Mouse (Mus musculus): ENCODE results near the gene Rftn2. TPM values are rescaled to one million over a fixed set of nuclear protein-coding genes. Genes with fewer than 3 reads are reported as not detected.
A peak's percentile ranks its signal among the peaks of the same experiment; 100 is the strongest.

The Rftn2 gene
- polyA plus RNA-seq, 1 experiment from 2014 or later: 5.8 TPM

GRCm38 (mm10) chr1:55228256-55228884 is 1.8 kb upstream of the Rftn2 start:
- Histone ChIP-seq H3K4me1 (peaks cover 14% of the 10 kb centered on the region), H3K9me3 (no peaks in the 10 kb centered on the region), H3K4me2 (no peak overlapping the region), H3K9ac (no peak overlapping the region), H3K27ac (replicated peaks) (no peak overlapping the region), H3K4me3 (no peak overlapping the region), H3K27me3 (replicated peaks) (no peaks in the 10 kb centered on the region), H3K36me3 (no peaks in the 10 kb centered on the region)
- WGBS: 70% methylated on average over 8 of the region's 8 CpGs
- no peak for ATAC-seq (ENCODE audit: extremely low read depth, insufficient number of reproducible peaks, low FRiP score, low TSS enrichment)

GRCm38 (mm10) chr1:55227376-55227775 is 794 bp upstream of the Rftn2 start:
- Histone ChIP-seq H3K36me3 (no peaks in the 10 kb centered on the region), H3K9me3 (no peaks in the 10 kb centered on the region), H3K4me1 (peaks cover 16% of the 10 kb centered on the region), H3K27me3 (replicated peaks) (no peaks in the 10 kb centered on the region), H3K4me2 (peak overlapping the region; percentile 18; the same call in 1 of the 2 replicates), H3K9ac (no peak overlapping the region), H3K4me3 (no peak overlapping the region), H3K27ac (replicated peaks) (no peak overlapping the region)
- ATAC-seq (ENCODE audit: extremely low read depth, insufficient number of reproducible peaks, low FRiP score, low TSS enrichment): no peak
- 54% methylated on average over 1 of the region's 1 CpGs for WGBS

- no peaks in the 10 kb centered on the region for H3K36me3 ChIP-seq
- no peak for ATAC-seq (ENCODE audit: extremely low read depth, insufficient number of reproducible peaks, low FRiP score, low TSS enrichment)
- peak overlapping the region; percentile 57 for H3K4me3 ChIP-seq
- H3K9me3 ChIP-seq: no peaks in the 10 kb centered on the region
- 48% methylated on average over 3 of the region's 3 CpGs for WGBS
- H3K4me2 ChIP-seq: peak overlapping the region; percentile 72
- H3K4me1 ChIP-seq: peaks cover 35% of the 10 kb centered on the region
- H3K27ac ChIP-seq (replicated peaks): peak overlapping the region; percentile 20; the same call in 1 of the 2 replicates
- H3K9ac ChIP-seq: peak overlapping the region; percentile 82
- H3K27me3 ChIP-seq (replicated peaks): no peaks in the 10 kb centered on the region
Observed at GRCm38 (mm10) chr1:55225398-55225797, 1.2 kb downstream of the Rftn2 start.

- Histone ChIP-seq H3K27me3 (replicated peaks) (no peaks in the 10 kb centered on the region), H3K9me3 (no peaks in the 10 kb centered on the region), H3K4me2 (peak overlapping the region; percentile 72), H3K4me1 (peaks cover 35% of the 10 kb centered on the region), H3K4me3 (peak overlapping the region; percentile 57; the same call in 1 of the 2 replicates), H3K27ac (replicated peaks) (no peak overlapping the region), H3K36me3 (no peaks in the 10 kb centered on the region), H3K9ac (no peak overlapping the region)
- ATAC-seq (ENCODE audit: extremely low read depth, insufficient number of reproducible peaks, low FRiP score, low TSS enrichment): no peak
- WGBS: 74% methylated on average over 11 of the region's 11 CpGs
Observed at GRCm38 (mm10) chr1:55224111-55224510, 2.5 kb downstream of the Rftn2 start.

- H3K27ac ChIP-seq (replicated peaks): no peak overlapping the region
- ATAC-seq (ENCODE audit: extremely low read depth, insufficient number of reproducible peaks, low FRiP score, low TSS enrichment): no peak
- no peaks in the 10 kb centered on the region for H3K9me3 ChIP-seq
- 80% methylated on average over 7 of the region's 7 CpGs for WGBS
- no peaks in the 10 kb centered on the region for H3K27me3 ChIP-seq (replicated peaks)
- H3K4me3 ChIP-seq: no peak overlapping the region
- H3K9ac ChIP-seq: no peak overlapping the region
- H3K36me3 ChIP-seq: no peaks in the 10 kb centered on the region
- no peak overlapping the region for H3K4me2 ChIP-seq
- peaks cover 36% of the 10 kb centered on the region for H3K4me1 ChIP-seq
Observed at GRCm38 (mm10) chr1:55223026-55223425, 3.6 kb downstream of the Rftn2 start.

- Histone ChIP-seq H3K4me2 (peak overlapping the region; percentile 38), H3K4me3 (no peak overlapping the region), H3K27me3 (replicated peaks) (no peaks in the 10 kb centered on the region), H3K9me3 (no peaks in the 10 kb centered on the region), H3K36me3 (no peaks in the 10 kb centered on the region), H3K4me1 (peaks cover 45% of the 10 kb centered on the region), H3K27ac (replicated peaks) (peak overlapping the region; percentile 63), H3K9ac (peak overlapping the region; percentile 47; the same call in 1 of the 2 replicates)
- WGBS: 59% methylated on average over 4 of the region's 4 CpGs
- ATAC-seq (ENCODE audit: extremely low read depth, insufficient number of reproducible peaks, low FRiP score, low TSS enrichment): no peak
Observed at GRCm38 (mm10) chr1:55221352-55221751, 5.2 kb downstream of the Rftn2 start.

GRCm38 (mm10) chr1:55217191-55217590 is 9.4 kb downstream of the Rftn2 start:
- no peak for ATAC-seq (ENCODE audit: extremely low read depth, insufficient number of reproducible peaks, low FRiP score, low TSS enrichment)
- 30% methylated on average over 2 of the region's 2 CpGs for WGBS
- H3K4me1 ChIP-seq: peaks cover 30% of the 10 kb centered on the region
- H3K36me3 ChIP-seq: 0 out of 2 replicates have a peak, but pooled peaks cover 2% of the 10 kb centered on the region
- H3K9ac ChIP-seq: no peak overlapping the region
- no peaks in the 10 kb centered on the region for H3K9me3 ChIP-seq
- no peak overlapping the region for H3K27ac ChIP-seq (replicated peaks)
- no peak overlapping the region for H3K4me2 ChIP-seq
- no peaks in the 10 kb centered on the region for H3K27me3 ChIP-seq (replicated peaks)
- no peak overlapping the region for H3K4me3 ChIP-seq

GRCm38 (mm10) chr1:55215185-55215813 is 11.3 kb downstream of the Rftn2 start:
- Histone ChIP-seq H3K9ac (no peak overlapping the region), H3K9me3 (no peaks in the 10 kb centered on the region), H3K27me3 (replicated peaks) (no peaks in the 10 kb centered on the region), H3K27ac (replicated peaks) (no peak overlapping the region), H3K4me1 (peaks cover 18% of the 10 kb centered on the region), H3K36me3 (0 out of 2 replicates have a peak, but pooled peaks cover 5% of the 10 kb centered on the region), H3K4me3 (no peak overlapping the region), H3K4me2 (no peak overlapping the region)
- no peak for ATAC-seq (ENCODE audit: extremely low read depth, insufficient number of reproducible peaks, low FRiP score, low TSS enrichment)
- 65% methylated on average over 11 of the region's 11 CpGs for WGBS

GRCm38 (mm10) chr1:55213936-55214335 is 12.6 kb downstream of the Rftn2 start:
- Histone ChIP-seq H3K9me3 (no peaks in the 10 kb centered on the region), H3K27ac (replicated peaks) (no peak overlapping the region), H3K4me2 (no peak overlapping the region), H3K27me3 (replicated peaks) (no peaks in the 10 kb centered on the region), H3K4me1 (peaks cover 26% of the 10 kb centered on the region), H3K4me3 (no peak overlapping the region), H3K36me3 (0 out of 2 replicates have a peak, but pooled peaks cover 5% of the 10 kb centered on the region), H3K9ac (no peak overlapping the region)
- no peak for ATAC-seq (ENCODE audit: extremely low read depth, insufficient number of reproducible peaks, low FRiP score, low TSS enrichment)
- WGBS: 82% methylated on average over 6 of the region's 6 CpGs

- no peak overlapping the region for H3K27ac ChIP-seq (replicated peaks)
- no peaks in the 10 kb centered on the region for H3K27me3 ChIP-seq (replicated peaks)
- H3K4me1 ChIP-seq: peaks cover 31% of the 10 kb centered on the region
- WGBS: 46% methylated on average over 6 of the region's 6 CpGs
- H3K9me3 ChIP-seq: no peaks in the 10 kb centered on the region
- H3K36me3 ChIP-seq: 0 out of 2 replicates have a peak, but pooled peaks cover 5% of the 10 kb centered on the region
- no peak overlapping the region for H3K4me3 ChIP-seq
- ATAC-seq (ENCODE audit: extremely low read depth, insufficient number of reproducible peaks, low FRiP score, low TSS enrichment): no peak
- H3K9ac ChIP-seq: no peak overlapping the region
- no peak overlapping the region for H3K4me2 ChIP-seq
Observed at GRCm38 (mm10) chr1:55213475-55213874, 13.1 kb downstream of the Rftn2 start.

GRCm38 (mm10) chr1:55212771-55213170 is 13.8 kb downstream of the Rftn2 start:
- ATAC-seq (ENCODE audit: extremely low read depth, insufficient number of reproducible peaks, low FRiP score, low TSS enrichment): no peak
- Histone ChIP-seq H3K4me2 (no peak overlapping the region), H3K9ac (no peak overlapping the region), H3K9me3 (no peaks in the 10 kb centered on the region), H3K36me3 (0 out of 2 replicates have a peak, but pooled peaks cover 5% of the 10 kb centered on the region), H3K27me3 (replicated peaks) (no peaks in the 10 kb centered on the region), H3K4me3 (no peak overlapping the region), H3K27ac (replicated peaks) (no peak overlapping the region), H3K4me1 (peaks cover 32% of the 10 kb centered on the region)
- 88% methylated on average over 4 of the region's 4 CpGs for WGBS
